Mouse (Mus musculus) heart, embryonic 11.5 days (tissue): ENCODE measurements at regions not wholly inside any gene's neighbourhood (a gene's known extent, or its start where the extent isn't known, plus 50 kb on each side); places are given as distances from the start of the nearest gene placed in this dataset.

Experiments used
- ATAC-seq: fragments of 200-750 bp; cut with Nextera tagmentation; replicated peaks from 2 replicates; pipeline ENCODE4 v1.8.0; 2017; ENCODE audit warnings: moderate library complexity; ENCODE audit not compliant: insufficient number of reproducible peaks, low FRiP score, low TSS enrichment
- H3K27ac ChIP-seq: fragments of 300-500 bp; sonication (generic); 2 replicates; pipeline ENCODE4 v1.5.1; 2014; ENCODE audit warnings: mild to moderate bottlenecking, low read depth, low read length
- H3K27me3 ChIP-seq: fragments of 300-500 bp; sonication (generic); 2 replicates; pipeline ENCODE4 v1.6.1; 2014; ENCODE audit warnings: mild to moderate bottlenecking, low read length, mixed read lengths; ENCODE audit not compliant: control insufficient read depth, insufficient read depth
- H3K36me3 ChIP-seq: fragments of 300-500 bp; sonication (generic); 2 replicates; pipeline ENCODE4 v1.6.1; 2014; ENCODE audit warnings: mild to moderate bottlenecking, low read length, moderate library complexity, mixed read lengths; ENCODE audit not compliant: control insufficient read depth, insufficient read depth
- H3K4me1 ChIP-seq: fragments of 300-500 bp; sonication (generic); 2 replicates; pipeline ENCODE4 v1.6.1; 2014; ENCODE audit warnings: low read length; ENCODE audit not compliant: control insufficient read depth, insufficient read depth
- H3K4me2 ChIP-seq: fragments of 300-500 bp; sonication (generic); 2 replicates; pipeline ENCODE4 v1.6.1; 2014; ENCODE audit warnings: mild to moderate bottlenecking, moderate library complexity
- H3K4me3 ChIP-seq: fragments of 300-500 bp; sonication (generic); 2 replicates; pipeline ENCODE4 v1.5.1; 2014; ENCODE audit warnings: low read depth, low read length
- H3K9ac ChIP-seq: fragments of 300-500 bp; sonication (generic); 2 replicates; pipeline ENCODE4 v1.6.1; 2014; ENCODE audit warnings: mild to moderate bottlenecking, low read depth, low read length, moderate library complexity
- H3K9me3 ChIP-seq: fragments of 300-500 bp; sonication (generic); replicated peaks from 2 replicates; pipeline ENCODE4 v1.6.1; 2016; ENCODE audit warnings: low read length; ENCODE audit not compliant: control insufficient read depth
- WGBS: fragments of 180-500 bp; shearing (Covaris S2); extraction: QIAGEN DNeasy Blood & Tissue Kit; methylation state at CpG from one replicate; pipeline ENCODE4 v1.1.7; 2014; ENCODE audit not compliant: insufficient replicate concordance; 5-methylcytosine and 5-hydroxymethylcytosine counted together

DNA sequence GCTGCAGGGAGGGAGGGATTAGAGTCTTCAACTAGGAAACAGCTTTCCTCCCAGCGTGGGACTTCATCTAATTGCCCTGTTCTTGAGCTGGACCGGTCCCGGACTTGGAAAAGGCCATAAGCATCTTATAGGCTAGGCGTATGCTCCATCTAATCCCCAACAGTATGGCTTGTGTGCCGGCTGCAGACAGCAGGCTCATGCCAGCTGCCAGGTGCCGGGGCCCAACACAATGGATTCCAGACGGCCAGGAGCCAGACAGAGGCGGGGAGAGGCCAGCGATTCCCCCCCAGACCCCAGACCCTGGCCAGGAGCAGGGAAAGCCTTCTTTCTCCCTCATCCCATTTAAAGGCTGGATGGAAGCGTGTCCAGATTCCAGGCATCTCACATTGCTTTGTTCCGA is 198.4 kb upstream of the Rreb1 start:
- Histone ChIP-seq H3K27ac (no peak overlapping the region), H3K9me3 (no peaks in the 10 kb centered on the region), H3K36me3 (no peaks in the 10 kb centered on the region), H3K4me1 (no peaks in the 10 kb centered on the region), H3K4me3 (no peak overlapping the region), H3K4me2 (no peak overlapping the region), H3K27me3 (no peaks in the 10 kb centered on the region), H3K9ac (no peak overlapping the region)
- 62% methylated on average over 11 of the region's 11 CpGs for WGBS
- ATAC-seq = no peak

- Histone ChIP-seq H3K4me2 (no peak overlapping the region), H3K9ac (no peak overlapping the region), H3K4me1 (no peaks in the 10 kb centered on the region), H3K9me3 (no peaks in the 10 kb centered on the region), H3K27ac (no peak overlapping the region), H3K4me3 (no peak overlapping the region), H3K27me3 (no peaks in the 10 kb centered on the region), H3K36me3 (no peaks in the 10 kb centered on the region)
- no peak for ATAC-seq
- 67% methylated on average over 2 of the region's 2 CpGs for WGBS
Observed at GRCm38 (mm10) chr13:37580806-37581205, 197.4 kb upstream of the Rreb1 start.

GRCm38 (mm10) chr13:37581374-37581773 is 196.8 kb upstream of the Rreb1 start:
- H3K27me3 ChIP-seq = no peaks in the 10 kb centered on the region
- no peaks in the 10 kb centered on the region for H3K4me1 ChIP-seq
- 58% methylated on average over 6 of the region's 6 CpGs for WGBS
- H3K36me3 ChIP-seq = no peaks in the 10 kb centered on the region
- no peak overlapping the region for H3K4me2 ChIP-seq
- H3K9ac ChIP-seq = no peak overlapping the region
- H3K9me3 ChIP-seq = no peaks in the 10 kb centered on the region
- no peak overlapping the region for H3K27ac ChIP-seq
- no peak for ATAC-seq
- H3K4me3 ChIP-seq = no peak overlapping the region

DNA sequence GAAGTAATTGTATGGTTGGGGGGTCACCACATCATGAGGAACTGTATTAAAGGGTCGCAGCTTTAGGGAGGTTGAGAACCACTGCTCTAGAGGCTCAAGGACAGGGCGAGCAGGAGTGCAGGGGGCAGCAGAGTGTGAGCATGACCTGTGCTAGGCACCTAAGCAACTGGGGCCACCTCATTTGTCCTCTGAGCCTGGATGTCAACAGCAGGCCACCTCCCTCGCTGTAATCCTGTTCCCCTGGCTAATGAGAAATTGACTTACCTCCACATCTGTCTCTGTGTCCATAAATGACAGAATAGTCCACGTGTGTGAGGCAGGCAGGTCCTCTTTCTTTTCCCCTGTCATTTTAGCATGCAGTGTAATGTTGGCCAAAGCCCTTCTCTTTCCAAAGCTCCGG is 192.7 kb upstream of the Rreb1 start:
- ATAC-seq = no peak
- 80% methylated on average over 5 of the region's 5 CpGs for whole genome bisulfite sequencing

GRCm38 (mm10) chr13:37586511-37586910 is 191.7 kb upstream of the Rreb1 start:
- Histone ChIP-seq H3K9me3 (no peaks in the 10 kb centered on the region), H3K27ac (no peak overlapping the region), H3K36me3 (no peaks in the 10 kb centered on the region), H3K27me3 (no peaks in the 10 kb centered on the region), H3K4me1 (no peaks in the 10 kb centered on the region), H3K9ac (no peak overlapping the region), H3K4me3 (no peak overlapping the region), H3K4me2 (no peak overlapping the region)
- no peak for ATAC-seq
- 43% methylated on average over 4 of the region's 4 CpGs for WGBS

More for the DNA sequence above, 192.7 kb upstream of the Rreb1 start:
- Histone ChIP-seq H3K4me3 (no peak overlapping the region), H3K9ac (no peak overlapping the region), H3K4me2 (no peak overlapping the region), H3K9me3 (no peaks in the 10 kb centered on the region), H3K36me3 (no peaks in the 10 kb centered on the region), H3K27ac (no peak overlapping the region), H3K4me1 (no peaks in the 10 kb centered on the region), H3K27me3 (no peaks in the 10 kb centered on the region)

DNA sequence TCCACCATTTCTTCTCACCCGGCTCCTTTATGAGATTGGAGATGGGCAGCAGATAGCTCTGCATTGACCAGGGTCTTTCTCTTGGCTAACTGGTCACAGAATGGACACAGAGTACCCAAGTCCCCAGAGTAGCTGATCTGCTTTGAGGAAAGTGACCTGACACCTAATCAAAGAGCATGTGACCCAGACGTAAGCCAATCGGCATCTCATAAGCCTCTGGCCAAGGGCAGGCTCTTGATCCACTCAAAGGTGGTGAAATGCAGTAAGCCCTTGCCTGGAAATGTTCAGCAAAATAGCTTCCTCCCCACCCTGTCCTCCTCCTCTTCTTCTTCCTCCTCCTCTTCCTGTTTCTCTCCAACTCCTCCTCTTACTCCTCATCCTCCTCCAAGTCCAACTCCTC is 190.3 kb upstream of the Rreb1 start:
- H3K27me3 ChIP-seq = no peaks in the 10 kb centered on the region
- H3K27ac ChIP-seq = no peak overlapping the region
- no peaks in the 10 kb centered on the region for H3K9me3 ChIP-seq
- H3K4me1 ChIP-seq = no peaks in the 10 kb centered on the region
- no peak overlapping the region for H3K4me3 ChIP-seq
- H3K9ac ChIP-seq = no peak overlapping the region
- no peak overlapping the region for H3K4me2 ChIP-seq
- no peaks in the 10 kb centered on the region for H3K36me3 ChIP-seq
- ATAC-seq = no peak
- 75% methylated on average over 3 of the region's 3 CpGs for WGBS

GRCm38 (mm10) chr13:37588528-37589176 is 189.5 kb upstream of the Rreb1 start:
- no peak overlapping the region for H3K27ac ChIP-seq
- 85% methylated on average over 8 of the region's 8 CpGs for WGBS
- H3K9ac ChIP-seq = no peak overlapping the region
- no peaks in the 10 kb centered on the region for H3K27me3 ChIP-seq
- H3K4me2 ChIP-seq = no peak overlapping the region
- H3K9me3 ChIP-seq = no peaks in the 10 kb centered on the region
- H3K36me3 ChIP-seq = no peaks in the 10 kb centered on the region
- no peaks in the 10 kb centered on the region for H3K4me1 ChIP-seq
- H3K4me3 ChIP-seq = no peak overlapping the region
- no peak for ATAC-seq

- Histone ChIP-seq H3K27ac (no peak overlapping the region), H3K4me1 (no peaks in the 10 kb centered on the region), H3K4me2 (no peak overlapping the region), H3K9me3 (no peaks in the 10 kb centered on the region), H3K27me3 (no peaks in the 10 kb centered on the region), H3K4me3 (no peak overlapping the region), H3K9ac (no peak overlapping the region), H3K36me3 (no peaks in the 10 kb centered on the region)
- 64% methylated on average over 5 of the region's 5 CpGs for WGBS
- ATAC-seq = no peak
Observed at GRCm38 (mm10) chr13:37592149-37592548, 186.1 kb upstream of the Rreb1 start.

GRCm38 (mm10) chr13:37595196-37595595 is 183.0 kb upstream of the Rreb1 start:
- Histone ChIP-seq H3K4me1 (no peaks in the 10 kb centered on the region), H3K9ac (no peak overlapping the region), H3K36me3 (no peaks in the 10 kb centered on the region), H3K9me3 (no peaks in the 10 kb centered on the region), H3K27ac (no peak overlapping the region), H3K27me3 (no peaks in the 10 kb centered on the region), H3K4me3 (no peak overlapping the region), H3K4me2 (no peak overlapping the region)
- ATAC-seq = no peak
- 27% methylated on average over 8 of the region's 8 CpGs for WGBS
